Mouse (Mus musculus) adrenal gland, adult 2 months (tissue): ENCODE measurements around the gene Dut. TPM values are rescaled to one million over a fixed set of nuclear protein-coding genes. Genes with fewer than 3 reads are reported as not detected.
A peak's percentile ranks its signal among the peaks of the same experiment; 100 is the strongest.

Experiments used
- DNase-seq: peaks from one replicate; pipeline ENCODE4 v3.0.0; 2021
- long read RNA-seq: library from polyadenylated mRNA; stranded (forward); transcript quantifications from one replicate; pipeline ENCODE4 v2.0.0, GENCODE M21; 2021
- polyA plus RNA-seq: library from polyadenylated mRNA; depleted of rRNA; stranded (reverse); fragments of >200 nt; gene quantifications from 2 replicates; pipeline ENCODE4 v1.2.3, GENCODE M21; 2012; rRNA removed
- total RNA-seq, 2 experiments: library from RNA; stranded (reverse); gene quantifications; 2 replicates each; pipeline ENCODE4 v1.2.3; 2021

Gene Dut
- total RNA-seq = 10 to 100 TPM; 15.7 to 23.6 TPM
- 50.0 and 66.9 TPM in 2 replicates for polyA plus RNA-seq
- long read RNA-seq, transcript Dut-201 (6 exons, 1,950 nt) = major isoform, 6 of 17 reads
- long read RNA-seq, partial matches to known transcripts = 0 of 17 reads
- long read RNA-seq, other reads (novel, unspliced or antisense) = 9 of 17 reads

- DNase-seq = peak; percentile 98
These were observed at the start of gene Dut for GRCm38 (mm10) chr2:125247108-125247961. TSS of gene Dut (plus strand) at chr2:125247190.

- peak; percentile 4 for DNase-seq
These were observed 37.9 kb upstream of the Dut start for GRCm38 (mm10) chr2:125208894-125209596.

GRCm38 (mm10) chr2:125211831-125212510 is 35.0 kb upstream of the Dut start:
- DNase-seq = no peak

GRCm38 (mm10) chr2:125214592-125214991 is 32.4 kb upstream of the Dut start:
- peak; percentile 32 for DNase-seq

- DNase-seq = no peak
These were observed 29.7 kb upstream of the Dut start for GRCm38 (mm10) chr2:125217286-125217685.

- peak; percentile 3 for DNase-seq
These were observed 28.4 kb upstream of the Dut start for GRCm38 (mm10) chr2:125218566-125218965.

- no peak for DNase-seq
These were observed 27.7 kb upstream of the Dut start for GRCm38 (mm10) chr2:125219268-125219667.

- no peak for DNase-seq
These were observed 25.3 kb upstream of the Dut start for GRCm38 (mm10) chr2:125221673-125222072.

GRCm38 (mm10) chr2:125228472-125229409 is 18.2 kb upstream of the Dut start:
- DNase-seq = no peak

- no peak for DNase-seq
These were observed 14.8 kb upstream of the Dut start for GRCm38 (mm10) chr2:125232183-125232582.

GRCm38 (mm10) chr2:125233537-125233936 is 13.5 kb upstream of the Dut start:
- no peak for DNase-seq

GRCm38 (mm10) chr2:125234049-125234448 is 12.9 kb upstream of the Dut start:
- no peak for DNase-seq

- DNase-seq = no peak
These were observed 1.3 kb upstream of the Dut start for GRCm38 (mm10) chr2:125245545-125246285.

- DNase-seq = no peak
These were observed 321 bp upstream of the Dut start for GRCm38 (mm10) chr2:125246669-125247068.

GRCm38 (mm10) chr2:125247962-125248235 is 909 bp downstream of the Dut start:
- DNase-seq = no peak

GRCm38 (mm10) chr2:125248256-125248655 is 1.3 kb downstream of the Dut start:
- DNase-seq = no peak

- no peak for DNase-seq
These were observed 2.3 kb downstream of the Dut start for GRCm38 (mm10) chr2:125249339-125249738.

GRCm38 (mm10) chr2:125249874-125250273 is 2.9 kb downstream of the Dut start:
- no peak for DNase-seq

GRCm38 (mm10) chr2:125251781-125252180 is 4.8 kb downstream of the Dut start:
- no peak for DNase-seq

- DNase-seq = peak; percentile 47
These were observed 5.3 kb downstream of the Dut start for GRCm38 (mm10) chr2:125252275-125252674.

GRCm38 (mm10) chr2:125253699-125254098 is 6.7 kb downstream of the Dut start:
- no peak for DNase-seq
